Mouse (Mus musculus): ENCODE measurements around the gene Tenm4.

- TF ChIP-seq POLR2AphosphoS2 (IDR thresholded peaks at IDR 0.05; ENCODE audit: low read depth, low read length) (no peak), CTCF (conservative IDR thresholded peaks at IDR 0.05 in 1 of 2, IDR thresholded peaks at IDR 0.05 in 1 of 2; ENCODE audit: low read depth in 2 of 2, low read length in 2 of 2) (no peak), UBTF (IDR thresholded peaks at IDR 0.05; ENCODE audit: low read depth, low read length) (no peak), ZMIZ1 (IDR thresholded peaks at IDR 0.05; ENCODE audit: low read depth, low read length) (no peak), MEF2A (IDR thresholded peaks at IDR 0.05; ENCODE audit: borderline replicate concordance, low read depth, low read length) (no peak), MXI1 (IDR thresholded peaks at IDR 0.05; ENCODE audit: low read depth, low read length) (no peak), TCF12 (IDR thresholded peaks at IDR 0.05; ENCODE audit: low read depth, low read length) (no peak), USF1 (IDR thresholded peaks at IDR 0.05; ENCODE audit: low read depth, low read length) (no peak)
Measured at GRCm38 (mm10) chr7:96570965-96571364, 399.9 kb downstream of the Tenm4 start.

Data from CH12.LX (cell line).